Mouse (Mus musculus) heart, adult 2 months (tissue): ENCODE data around the gene Elavl3. TPM values are rescaled to one million over a fixed set of nuclear protein-coding genes. Genes with fewer than 3 reads are reported as not detected.
A peak's percentile ranks its signal among the peaks of the same experiment; 100 is the strongest.

Source experiments
- DNase-seq, 2 experiments: peaks; one replicate each; pipeline ENCODE4 v3.0.0; 2021
- H3K27ac ChIP-seq: fragments of 200-600 bp; 2 replicates; pipeline ENCODE4 v1.8.1; 2022
- H3K27me3 ChIP-seq: fragments of 200-500 bp; 2 replicates; pipeline ENCODE4 v1.6.1; 2012; ENCODE audit warnings: mild to moderate bottlenecking, low read length, inconsistent platforms, mixed read lengths; ENCODE audit not compliant: control insufficient read depth, insufficient read depth
- H3K36me3 ChIP-seq: fragments of 200-500 bp; 2 replicates; pipeline ENCODE4 v1.6.1; 2012; ENCODE audit warnings: low read length, inconsistent platforms; ENCODE audit not compliant: control insufficient read depth, insufficient read depth
- H3K4me1 ChIP-seq: fragments of 200-500 bp; 2 replicates; pipeline ENCODE4 v1.6.1; 2011; ENCODE audit warnings: low read length; ENCODE audit not compliant: control insufficient read depth, insufficient read depth
- H3K4me3 ChIP-seq: fragments of 200-600 bp; 2 replicates; pipeline ENCODE4 v1.8.1; 2022
- H3K79me2 ChIP-seq: fragments of 200-500 bp; replicated peaks from 2 replicates; pipeline ENCODE4 v1.6.1; 2012; ENCODE audit warnings: mild to moderate bottlenecking, inconsistent platforms, low read length, moderate library complexity, mixed read lengths; ENCODE audit not compliant: control insufficient read depth, insufficient read depth
- H3K9ac ChIP-seq: fragments of 200-500 bp; 2 replicates; pipeline ENCODE4 v1.6.1; 2012; ENCODE audit warnings: low read depth, mild to moderate bottlenecking, control low read depth, inconsistent platforms, low read length, mixed read lengths
- CTCF ChIP-seq: fragments of 200-600 bp; IDR thresholded peaks from 2 replicates; pipeline ENCODE4 v1.8.1; 2022; ENCODE audit warnings: antibody characterized with exemption, mild to moderate bottlenecking, moderate library complexity
- EP300 ChIP-seq: fragments of 200-500 bp; IDR thresholded peaks from 2 replicates; pipeline ENCODE4 v1.6.1; 2011; ENCODE audit warnings: low read depth, low read length, control low read depth; ENCODE audit not compliant: insufficient read depth
- POLR2A ChIP-seq: fragments of 200-500 bp; IDR thresholded peaks from 2 replicates; pipeline ENCODE4 v1.6.1; 2011; ENCODE audit warnings: mild to moderate bottlenecking, low read depth, low read length, control low read depth; ENCODE audit not compliant: insufficient read depth
- WGBS: fragments of 180-500 bp; shearing (Covaris S2); methylation state at CpG from one replicate; pipeline ENCODE4 v1.1.7; 2018; 5-methylcytosine and 5-hydroxymethylcytosine counted together
- intact Hi-C: fragments of 180-260 bp; cut with DNase I; formaldehyde crosslinking; loops from one replicate; pipeline ENCODE4 v1.15.1; 2025
- polyA plus RNA-seq: library from polyadenylated mRNA; depleted of rRNA; stranded (reverse); fragments of >200 nt; gene quantifications from 2 replicates; pipeline ENCODE4 v1.2.3, GENCODE M21; 2012
- total RNA-seq, 2 experiments: library from RNA; stranded (reverse); gene quantifications; 2 replicates each; pipeline ENCODE4 v1.2.3; 2021

Elavl3 gene
- total and polyA plus RNA-seq, 3 experiments, result 0.08 to 0.10 (median 0.09) TPM

DNA sequence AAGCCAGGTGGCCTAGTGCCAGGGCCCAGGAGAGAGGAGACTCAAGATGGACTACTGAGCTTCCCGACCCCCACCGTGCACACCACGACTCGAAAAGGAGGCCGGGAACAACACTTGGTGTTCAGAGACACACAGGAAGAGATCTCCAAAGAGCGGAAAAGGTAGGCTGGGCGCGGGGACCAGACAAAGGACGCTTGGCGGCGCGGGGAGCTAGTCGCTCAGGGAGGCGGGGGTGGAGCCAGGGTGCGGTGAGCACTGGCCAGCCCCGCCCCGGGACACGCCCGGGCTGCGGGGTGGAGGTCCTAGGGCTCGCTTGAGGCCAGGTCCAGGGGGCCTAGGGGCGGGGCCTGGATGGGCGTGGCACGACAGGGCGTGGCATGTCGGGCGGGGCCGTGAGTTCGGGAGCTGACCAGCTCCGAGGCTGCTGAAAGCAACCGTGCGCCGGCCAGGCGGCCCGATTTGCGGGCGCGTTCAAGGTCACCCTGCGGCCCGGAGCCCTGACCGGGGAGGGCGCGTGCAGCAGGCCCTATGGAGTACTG, 1.4 kb downstream of the Elavl3 start:
- Histone ChIP-seq H3K27me3 (peaks cover 14% of the 10 kb centered on the region), H3K9ac (no peak overlapping the region), H3K4me1 (no peaks in the 10 kb centered on the region), H3K36me3 (no peaks in the 10 kb centered on the region), H3K4me3 (peak overlapping the region; percentile 35; the same call in 1 of the 2 replicates), H3K79me2 (no peaks in the 10 kb centered on the region), H3K27ac (no peak overlapping the region)
- intact Hi-C loops, result no loop called here
- DNase-seq, result peak; percentile 46 to 57
- 3% methylated on average over 43 of the region's 43 CpGs for WGBS
- no peak for TF ChIP-seq EP300
- no peak for TF ChIP-seq CTCF
- TF ChIP-seq POLR2A, result no peak

DNA sequence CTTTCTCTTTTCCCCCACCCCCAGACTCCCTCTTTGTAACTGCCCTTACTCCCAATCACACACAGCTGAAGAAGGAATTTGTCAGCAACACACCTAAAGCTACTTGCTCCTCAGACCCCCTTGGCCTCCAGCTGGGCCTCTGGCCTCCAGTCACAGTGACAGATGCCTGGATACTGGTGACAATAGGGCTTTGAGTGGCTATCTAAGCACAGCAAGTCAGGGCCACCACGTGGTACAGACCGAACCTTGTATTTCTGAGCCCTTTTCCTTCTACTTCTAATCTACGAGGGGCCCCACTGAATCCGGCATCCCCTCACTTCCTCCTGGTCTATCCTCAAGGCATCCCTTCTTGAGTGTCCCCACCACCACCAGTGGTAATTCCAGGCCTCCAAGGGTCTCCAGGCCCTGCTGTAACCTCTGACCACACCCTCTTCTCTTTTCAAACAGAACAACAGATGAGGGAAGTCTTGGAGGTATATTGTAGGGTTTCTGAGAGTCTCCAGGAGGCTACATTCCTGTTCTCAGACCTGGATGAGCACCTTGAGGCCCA, 2.0 kb downstream of the Elavl3 start:
- peaks cover 14% of the 10 kb centered on the region for H3K27me3 ChIP-seq
- WGBS, result 51% methylated on average over 4 of the region's 4 CpGs

DNA sequence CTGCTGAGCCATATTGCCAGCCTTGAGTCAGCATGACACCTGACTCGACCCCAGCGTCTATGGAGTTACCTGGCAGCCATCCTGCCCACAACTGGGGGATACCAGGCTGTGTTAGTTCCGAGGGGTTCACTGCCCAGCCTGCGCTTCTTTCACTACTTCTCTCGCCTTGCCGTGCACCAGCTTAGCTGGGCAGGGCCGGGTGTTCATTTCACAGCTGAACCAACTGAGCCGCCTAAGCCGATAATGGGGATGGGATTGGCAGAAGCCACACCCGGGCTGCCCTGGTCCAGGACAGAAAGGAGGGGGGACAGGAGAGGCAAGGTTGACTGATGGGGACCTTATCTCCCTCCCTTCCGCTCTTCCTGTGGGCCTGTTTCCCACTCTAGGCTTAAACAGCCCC, 2.5 kb downstream of the Elavl3 start:
- peaks cover 14% of the 10 kb centered on the region for H3K27me3 ChIP-seq
- no peaks in the 10 kb centered on the region for H3K36me3 ChIP-seq
- H3K4me3 ChIP-seq, result no peak overlapping the region
- no peaks in the 10 kb centered on the region for H3K4me1 ChIP-seq
- TF ChIP-seq POLR2A (no peak), EP300 (no peak), CTCF (no peak)
- H3K79me2 ChIP-seq, result no peaks in the 10 kb centered on the region
- WGBS, result 60% methylated on average over 11 of the region's 11 CpGs
- intact Hi-C loops, result no loop called here
- no peak for DNase-seq
- H3K27ac ChIP-seq, result no peak overlapping the region
- no peak overlapping the region for H3K9ac ChIP-seq

More for the DNA sequence above, 2.0 kb downstream of the Elavl3 start:
- Histone ChIP-seq H3K4me3 (no peak overlapping the region), H3K27ac (no peak overlapping the region), H3K36me3 (no peaks in the 10 kb centered on the region), H3K79me2 (no peaks in the 10 kb centered on the region), H3K4me1 (no peaks in the 10 kb centered on the region), H3K9ac (no peak overlapping the region)
- TF ChIP-seq EP300 (no peak), POLR2A (no peak)
- intact Hi-C loops, result no loop called here
- no peak for DNase-seq

GRCm38 (mm10) chr9:22047329-22047728, 4.5 kb downstream of the Elavl3 start:
- Histone ChIP-seq H3K27me3 (peaks cover 14% of the 10 kb centered on the region), H3K36me3 (no peaks in the 10 kb centered on the region)
- 45% methylated on average over 9 of the region's 9 CpGs for WGBS

GRCm38 (mm10) chr9:22041832-22042231, 10.0 kb downstream of the Elavl3 start:
- whole genome bisulfite sequencing, result 71% methylated on average over 2 of the region's 2 CpGs
- H3K36me3 ChIP-seq, result no peaks in the 10 kb centered on the region
- DNase-seq, result no peak
- H3K79me2 ChIP-seq, result no peaks in the 10 kb centered on the region
- intact Hi-C loops, result no loop called here
- no peaks in the 10 kb centered on the region for H3K4me1 ChIP-seq
- H3K27ac ChIP-seq, result no peak overlapping the region
- H3K27me3 ChIP-seq, result 0 out of 2 replicates have a peak, but pooled peaks cover 2% of the 10 kb centered on the region
- TF ChIP-seq POLR2A, result no peak
- no peak for TF ChIP-seq CTCF
- no peak overlapping the region for H3K4me3 ChIP-seq
- no peak overlapping the region for H3K9ac ChIP-seq

More at GRCm38 (mm10) chr9:22047329-22047728, 4.5 kb downstream of the Elavl3 start:
- no peaks in the 10 kb centered on the region for H3K79me2 ChIP-seq
- no peaks in the 10 kb centered on the region for H3K4me1 ChIP-seq
- no peak overlapping the region for H3K4me3 ChIP-seq
- H3K27ac ChIP-seq, result no peak overlapping the region
- no peak for DNase-seq
- TF ChIP-seq POLR2A, result no peak
- no peak for TF ChIP-seq CTCF
- TF ChIP-seq EP300, result no peak
- no peak overlapping the region for H3K9ac ChIP-seq
- intact Hi-C loops, result no loop called here

- no peak for DNase-seq
- intact Hi-C loops, result no loop called here
- Histone ChIP-seq H3K36me3 (no peaks in the 10 kb centered on the region), H3K27me3 (0 out of 2 replicates have a peak, but pooled peaks cover 2% of the 10 kb centered on the region), H3K4me3 (no peak overlapping the region), H3K9ac (no peak overlapping the region), H3K79me2 (no peaks in the 10 kb centered on the region), H3K27ac (no peak overlapping the region), H3K4me1 (no peaks in the 10 kb centered on the region)
- WGBS, result 63% methylated on average over 10 of the region's 10 CpGs
- TF ChIP-seq CTCF, result no peak
- TF ChIP-seq EP300, result no peak
- no peak for TF ChIP-seq POLR2A
Measured at GRCm38 (mm10) chr9:22037826-22038225, 14.0 kb downstream of the Elavl3 start.
